Mouse (Mus musculus) cerebral cortex, adult 2 months (tissue): Measurements from ENCODE around the gene Tppp.

Experiments used
- WGBS: fragments of 180-500 bp; shearing (Covaris S2); methylation state at CpG from one replicate; pipeline ENCODE4 v1.1.7; 2018; 5-methylcytosine and 5-hydroxymethylcytosine counted together

The Tppp gene

GRCm38 (mm10) chr13:74025151-74026081 is 16.2 kb downstream of the Tppp start:
- 53% methylated on average over 4 of the region's 4 CpGs for WGBS

- WGBS: 8% methylated on average over 2 of the region's 2 CpGs
Observed at GRCm38 (mm10) chr13:74026215-74026614, 17.0 kb downstream of the Tppp start.

GRCm38 (mm10) chr13:74028116-74028515 is 18.9 kb downstream of the Tppp start:
- 59% methylated on average over 2 of the region's 2 CpGs for WGBS

GRCm38 (mm10) chr13:74029013-74029412 is 19.8 kb downstream of the Tppp start:
- 68% methylated on average over 2 of the region's 2 CpGs for WGBS

GRCm38 (mm10) chr13:74030691-74031090 is 21.5 kb downstream of the Tppp start:
- 88% methylated on average over 7 of the region's 7 CpGs for WGBS

- 75% methylated on average over 8 of the region's 8 CpGs for whole genome bisulfite sequencing
Observed at GRCm38 (mm10) chr13:74031133-74031532, 21.9 kb downstream of the Tppp start.

- 48% methylated on average over 2 of the region's 2 CpGs for WGBS
Observed at GRCm38 (mm10) chr13:74034756-74035155, 25.5 kb downstream of the Tppp start.

- WGBS: 94% methylated on average over 2 of the region's 2 CpGs
Observed at GRCm38 (mm10) chr13:74035776-74036175, 26.6 kb downstream of the Tppp start.

GRCm38 (mm10) chr13:74039926-74040325 is 30.7 kb downstream of the Tppp start:
- WGBS: 88% methylated on average over 3 of the region's 3 CpGs

GRCm38 (mm10) chr13:74056194-74056593 is 47.0 kb downstream of the Tppp start:
- 88% methylated on average over 1 of the region's 1 CpGs for WGBS

GRCm38 (mm10) chr13:74058081-74058480 is 48.9 kb downstream of the Tppp start:
- 67% methylated on average over 9 of the region's 9 CpGs for WGBS

- WGBS: 3% methylated on average over 48 of the region's 48 CpGs
Observed at GRCm38 (mm10) chr13:74061613-74062377, 52.6 kb downstream of the Tppp start, which contains the start of gene Cep72. Gene Cep72 (minus strand): TSS chr13:74062299.

GRCm38 (mm10) chr13:74062378-74063128 is 53.3 kb downstream of the Tppp start:
- 25% methylated on average over 11 of the region's 11 CpGs for WGBS

GRCm38 (mm10) chr13:74063340-74064050 is 54.3 kb downstream of the Tppp start:
- 85% methylated on average over 1 of the region's 1 CpGs for WGBS

- WGBS: 94% methylated on average over 1 of the region's 1 CpGs
Observed at GRCm38 (mm10) chr13:74066576-74066975, 57.4 kb downstream of the Tppp start.

GRCm38 (mm10) chr13:74071244-74071643 is 62.0 kb downstream of the Tppp start:
- 84% methylated on average over 1 of the region's 1 CpGs for WGBS

- 75% methylated on average over 3 of the region's 3 CpGs for WGBS
Observed at GRCm38 (mm10) chr13:74071714-74072113, 62.5 kb downstream of the Tppp start.

GRCm38 (mm10) chr13:74073369-74073768 is 64.2 kb downstream of the Tppp start:
- WGBS: 90% methylated on average over 7 of the region's 7 CpGs
